Mouse (Mus musculus) ES-E14 (cell line): ENCODE measurements at regions not wholly inside any gene's neighbourhood (a gene's known extent, or its start where the extent isn't known, plus 50 kb on each side); places are given as distances from the start of the nearest gene placed in this dataset.
A peak's percentile ranks its signal among the peaks of the same experiment; 100 is the strongest.
"Not testable (repeated sequence)": the region's sequence is repeated elsewhere in the genome, so short reads cannot be mapped to it uniquely, and the experiment has no call there.

ENCODE experiments used
- DNase-seq: peaks from one replicate; pipeline ENCODE4 v3.0.0-alpha.2; 2013; ENCODE audit warnings: low read depth, low spot score
- H3K27ac ChIP-seq: 2 replicates; pipeline ENCODE4 v1.5.1; 2012; ENCODE audit warnings: low read depth, mild to moderate bottlenecking, low read length, moderate library complexity, mixed read lengths; ENCODE audit not compliant: poor library complexity, insufficient read depth, severe bottlenecking
- H3K36me3 ChIP-seq: 2 replicates; pipeline ENCODE4 v1.6.1; 2012; ENCODE audit warnings: mild to moderate bottlenecking, low read length, moderate library complexity, mixed read lengths; ENCODE audit not compliant: control insufficient read depth, poor library complexity, insufficient read depth, severe bottlenecking
- H3K4me1 ChIP-seq, 2 experiments: fragments of 150-350 bp in 1 of 2; sonication (generic) in 1 of 2; 2 replicates each; pipeline ENCODE4 v1.6.1; 2012; ENCODE audit warnings: low read length in 2 of 2, mild to moderate bottlenecking in 1 of 2, mixed read lengths in 1 of 2; ENCODE audit not compliant: control insufficient read depth in 2 of 2, insufficient read depth in 2 of 2, poor library complexity in 1 of 2
- H3K4me3 ChIP-seq, 2 experiments: fragments of 150-350 bp in 1 of 2; sonication (generic) in 1 of 2; 2 replicates each; pipeline ENCODE4 v1.5.1; 2012; ENCODE audit warnings: low read length in 2 of 2, low read depth in 1 of 2, mild to moderate bottlenecking in 1 of 2, mixed read lengths in 1 of 2; ENCODE audit not compliant: insufficient read depth in 1 of 2, poor library complexity in 1 of 2, severe bottlenecking in 1 of 2
- H3K9ac ChIP-seq: 2 replicates; pipeline ENCODE4 v1.6.1; 2012; ENCODE audit warnings: low read depth, mild to moderate bottlenecking, low read length, mixed read lengths; ENCODE audit not compliant: poor library complexity, insufficient read depth, severe bottlenecking
- H3K9me3 ChIP-seq: fragments of 150-350 bp; sonication (generic); 2 replicates; pipeline ENCODE4 v1.6.1; 2012; ENCODE audit warnings: low read depth, mild to moderate bottlenecking, low read length; ENCODE audit not compliant: control insufficient read depth, insufficient read depth
- CHD2 ChIP-seq: IDR thresholded peaks from 2 replicates; pipeline ENCODE4 v1.6.1; 2014; ENCODE audit warnings: mild to moderate bottlenecking, low read depth, low read length, inconsistent platforms
- HCFC1 ChIP-seq: IDR thresholded peaks from 2 replicates; pipeline ENCODE4 v1.6.1; 2012; ENCODE audit warnings: low read length, inconsistent platforms, borderline replicate concordance; ENCODE audit not compliant: insufficient read depth
- MAFK ChIP-seq: IDR thresholded peaks from 2 replicates; pipeline ENCODE4 v1.6.1; 2014; ENCODE audit warnings: mild to moderate bottlenecking, low read depth, low read length, inconsistent platforms; ENCODE audit not compliant: insufficient read depth
- ZC3H11A ChIP-seq: IDR thresholded peaks from 2 replicates; pipeline ENCODE4 v1.6.1; 2012; ENCODE audit warnings: low read depth, mild to moderate bottlenecking, inconsistent platforms, low read length, borderline replicate concordance
- ZNF384 ChIP-seq: IDR thresholded peaks from 2 replicates; pipeline ENCODE4 v1.6.1; 2012; ENCODE audit warnings: low read depth, low read length, inconsistent platforms
- in situ Hi-C, 2 experiments: fragments of 600-800 bp; cut with MboI; formaldehyde crosslinking; loops; one replicate each; pipeline ENCODE4 v1.15.1; 2025; ENCODE audit warnings: low sequenced_read_pairs in 2 of 2, inconsistent platforms in 1 of 2; ENCODE audit not compliant: unreplicated experiment in 2 of 2

DNA sequence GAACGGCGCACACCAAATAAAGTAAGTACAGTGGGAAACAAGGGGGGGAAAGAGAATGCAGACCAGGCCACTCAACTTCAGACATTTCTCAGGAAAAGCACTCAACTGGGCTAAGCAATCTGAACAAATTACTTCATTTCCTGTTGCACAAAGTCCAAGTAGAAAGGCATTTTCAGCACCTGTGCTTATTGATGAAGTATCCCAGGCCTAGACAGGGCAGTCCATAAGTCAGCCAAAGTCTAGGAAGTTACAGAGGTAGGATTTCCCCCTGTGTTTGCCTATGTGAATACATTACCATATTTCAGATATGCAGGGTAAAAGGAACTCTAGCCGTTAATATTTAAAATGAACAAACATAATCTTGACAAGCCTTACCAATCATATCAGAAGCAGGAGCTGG is 304.3 kb downstream of the Gm11232 start:
- in situ Hi-C loops, result no loop called here
- Histone ChIP-seq H3K4me1 (no peaks in the 10 kb centered on the region), H3K4me3 (no peak overlapping the region), H3K9me3 (no peaks in the 10 kb centered on the region), H3K27ac (no peak overlapping the region), H3K36me3 (no peaks in the 10 kb centered on the region), H3K9ac (no peak overlapping the region)
- DNase-seq, result no peak
- TF ChIP-seq ZC3H11A, result no peak
- TF ChIP-seq MAFK, result no peak
- TF ChIP-seq HCFC1, result no peak
- no peak for TF ChIP-seq ZNF384
- no peak for TF ChIP-seq CHD2

DNA sequence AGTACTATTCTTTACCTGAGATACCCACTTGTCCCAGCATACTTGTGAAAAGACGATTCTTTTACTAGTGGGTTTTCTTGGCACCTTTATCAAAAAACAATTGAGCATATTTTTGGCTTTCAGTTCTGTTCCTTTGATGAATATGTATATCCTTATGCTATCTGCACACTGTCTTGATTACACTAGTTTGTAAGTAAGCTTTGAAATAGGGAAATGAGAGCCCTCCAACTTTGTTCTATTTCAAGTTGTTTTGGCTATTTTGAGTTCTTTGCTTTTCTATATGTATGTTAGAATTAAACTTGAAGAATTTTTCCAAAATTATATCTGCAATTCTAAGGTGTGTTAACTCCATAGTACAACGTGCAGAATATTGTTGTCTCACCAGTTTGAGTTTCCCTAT is 311.3 kb downstream of the Gm11232 start:
- Histone ChIP-seq H3K9me3 (no peaks in the 10 kb centered on the region), H3K4me3 (no peak overlapping the region), H3K36me3 (no peaks in the 10 kb centered on the region), H3K4me1 (no peaks in the 10 kb centered on the region), H3K9ac (no peak overlapping the region), H3K27ac (no peak overlapping the region)
- in situ Hi-C loops, result no loop called here
- TF ChIP-seq ZNF384, result no peak
- no peak for TF ChIP-seq HCFC1
- TF ChIP-seq CHD2, result no peak
- TF ChIP-seq ZC3H11A, result no peak
- TF ChIP-seq MAFK, result no peak
- no peak for DNase-seq

DNA sequence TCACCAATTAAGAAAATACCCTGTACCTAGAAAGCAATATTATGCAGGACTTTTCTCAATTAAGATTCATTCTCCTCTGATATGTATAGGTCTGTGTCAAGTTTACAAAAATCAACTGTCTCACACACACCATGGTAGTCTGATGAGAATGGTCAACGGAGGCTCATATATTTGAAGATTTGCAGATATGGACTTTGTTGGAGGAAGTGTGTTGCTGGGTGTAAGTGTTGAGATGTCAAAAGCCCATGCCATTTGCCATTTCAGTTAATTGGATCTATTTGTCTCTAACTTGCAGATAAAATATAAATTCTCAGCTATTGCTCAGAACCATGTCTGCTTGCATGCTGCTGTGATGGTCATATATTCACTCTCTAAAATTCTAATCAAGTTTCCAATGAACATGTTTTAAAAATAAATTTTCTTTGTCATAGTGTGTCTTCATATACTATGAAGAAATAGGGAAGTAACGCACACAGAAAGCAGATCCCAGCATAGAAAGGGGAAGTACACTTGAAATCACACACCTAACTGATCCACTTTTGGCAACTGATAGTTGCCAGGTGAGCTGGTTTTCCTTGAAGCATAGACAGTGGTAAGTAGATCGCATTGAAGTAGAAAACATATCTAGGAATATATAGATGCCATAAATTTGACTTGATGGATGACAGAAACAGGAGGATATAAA is 326.4 kb downstream of the Gm11232 start:
- TF ChIP-seq ZNF384 (no peak), ZC3H11A (no peak)
- no peak overlapping the region for H3K27ac ChIP-seq
- no peak for DNase-seq
- H3K9me3 ChIP-seq, result no peaks in the 10 kb centered on the region
- H3K36me3 ChIP-seq, result no peaks in the 10 kb centered on the region
- no peaks in the 10 kb centered on the region for H3K4me1 ChIP-seq
- H3K4me3 ChIP-seq, result no peak overlapping the region
- no peak overlapping the region for H3K9ac ChIP-seq
- in situ Hi-C loops, result no loop called here

DNA sequence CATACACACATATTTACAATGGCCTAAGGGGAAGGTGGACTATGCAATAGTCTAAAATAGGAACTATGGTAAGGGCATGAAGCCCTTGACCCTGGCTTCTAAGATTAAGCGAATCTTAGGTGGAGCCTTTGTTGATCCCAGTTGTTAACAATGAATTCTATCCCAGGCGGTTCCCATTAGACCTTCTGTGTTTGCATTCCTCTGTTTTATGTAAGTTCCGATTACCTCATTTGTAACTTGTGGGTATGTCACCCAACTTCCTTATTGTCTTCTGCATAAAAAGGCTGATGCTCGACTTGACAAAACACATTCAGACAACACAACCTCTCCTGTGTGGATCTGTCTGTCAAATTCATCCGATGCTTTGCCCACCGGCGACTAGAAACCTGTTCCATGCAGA is 335.6 kb downstream of the Gm11232 start:
- H3K4me3 ChIP-seq, H3K9ac ChIP-seq, H3K27ac ChIP-seq, H3K9me3 ChIP-seq, H3K4me1 ChIP-seq, in situ Hi-C loops, H3K36me3 ChIP-seq: not testable (repeated sequence)
- peak; percentile 15 for DNase-seq

DNA sequence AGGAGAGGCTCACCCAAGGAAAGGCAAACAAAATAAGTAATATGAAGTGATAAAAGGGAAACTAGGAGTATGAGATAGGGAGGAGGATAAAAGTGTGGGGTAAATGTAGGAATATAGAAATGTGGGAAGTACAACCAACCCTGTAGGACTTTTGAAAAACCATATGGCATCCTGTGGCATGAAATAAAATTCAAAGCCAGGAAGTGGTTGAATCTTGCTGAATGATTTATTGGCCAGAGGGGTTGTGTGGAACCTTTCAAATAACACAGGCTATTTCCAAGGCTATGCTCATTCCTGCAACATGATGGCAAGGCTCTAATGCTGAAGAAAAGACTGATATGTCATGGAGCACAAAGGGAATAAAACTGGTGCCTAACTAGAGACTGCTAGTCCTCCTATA is 347.9 kb downstream of the Gm11232 start:
- no peaks in the 10 kb centered on the region for H3K36me3 ChIP-seq
- no peak for DNase-seq
- no peak overlapping the region for H3K27ac ChIP-seq
- H3K4me1 ChIP-seq, result no peaks in the 10 kb centered on the region
- no peak overlapping the region for H3K9ac ChIP-seq
- in situ Hi-C loops, result no loop called here
- H3K9me3 ChIP-seq, result no peaks in the 10 kb centered on the region
- no peak overlapping the region for H3K4me3 ChIP-seq
- TF ChIP-seq ZC3H11A, result no peak
- TF ChIP-seq CHD2, result no peak
- TF ChIP-seq MAFK, result no peak
- TF ChIP-seq HCFC1, result no peak
